Mouse (Mus musculus) small intestine, adult 2 months (tissue): ENCODE measurements around the gene Fzd7.

ENCODE experiments used
- CTCF ChIP-seq: fragments of 200-500 bp; IDR thresholded peaks from 2 replicates; pipeline ENCODE4 v1.5.1; 2012; ENCODE audit warnings: low read depth, mild to moderate bottlenecking, control low read depth, inconsistent platforms, low read length, moderate library complexity, mixed read lengths; ENCODE audit not compliant: insufficient replicate concordance, insufficient read length; ENCODE audit errors: extremely low read depth
- POLR2A ChIP-seq: fragments of 200-500 bp; IDR thresholded peaks from 2 replicates; pipeline ENCODE4 v1.6.1; 2012; ENCODE audit warnings: low read depth, mild to moderate bottlenecking, control low read depth, inconsistent platforms, low read length, moderate library complexity

DNA sequence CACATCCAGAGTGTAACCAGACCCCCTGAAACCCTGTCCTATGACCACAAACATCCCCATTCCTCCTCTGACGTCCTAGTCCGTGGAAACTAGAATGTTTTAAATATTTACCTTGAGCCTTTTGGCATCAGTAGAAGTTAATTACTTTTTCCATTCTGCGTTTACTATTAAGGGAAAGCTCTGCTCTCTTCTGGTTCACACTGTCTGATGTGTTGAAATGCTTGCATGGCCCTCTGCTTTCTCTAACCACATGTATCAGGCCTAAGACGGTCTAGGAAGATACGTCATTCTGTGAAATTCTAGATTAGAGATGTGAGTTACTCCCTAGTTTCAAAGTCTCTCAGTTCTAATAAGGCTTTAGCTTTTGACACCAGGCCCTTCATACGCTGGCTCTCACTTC is 45.0 kb downstream of the Fzd7 start:
- TF ChIP-seq CTCF (no peak), POLR2A (no peak)
